Mouse (Mus musculus) urinary bladder, postnatal 14 days (tissue): ENCODE data around the gene Snx32.

ENCODE experiments used
- DNase-seq: peaks from one replicate; pipeline ENCODE4 v3.0.0; 2021; ENCODE audit warnings: low spot score

Snx32 gene

DNA sequence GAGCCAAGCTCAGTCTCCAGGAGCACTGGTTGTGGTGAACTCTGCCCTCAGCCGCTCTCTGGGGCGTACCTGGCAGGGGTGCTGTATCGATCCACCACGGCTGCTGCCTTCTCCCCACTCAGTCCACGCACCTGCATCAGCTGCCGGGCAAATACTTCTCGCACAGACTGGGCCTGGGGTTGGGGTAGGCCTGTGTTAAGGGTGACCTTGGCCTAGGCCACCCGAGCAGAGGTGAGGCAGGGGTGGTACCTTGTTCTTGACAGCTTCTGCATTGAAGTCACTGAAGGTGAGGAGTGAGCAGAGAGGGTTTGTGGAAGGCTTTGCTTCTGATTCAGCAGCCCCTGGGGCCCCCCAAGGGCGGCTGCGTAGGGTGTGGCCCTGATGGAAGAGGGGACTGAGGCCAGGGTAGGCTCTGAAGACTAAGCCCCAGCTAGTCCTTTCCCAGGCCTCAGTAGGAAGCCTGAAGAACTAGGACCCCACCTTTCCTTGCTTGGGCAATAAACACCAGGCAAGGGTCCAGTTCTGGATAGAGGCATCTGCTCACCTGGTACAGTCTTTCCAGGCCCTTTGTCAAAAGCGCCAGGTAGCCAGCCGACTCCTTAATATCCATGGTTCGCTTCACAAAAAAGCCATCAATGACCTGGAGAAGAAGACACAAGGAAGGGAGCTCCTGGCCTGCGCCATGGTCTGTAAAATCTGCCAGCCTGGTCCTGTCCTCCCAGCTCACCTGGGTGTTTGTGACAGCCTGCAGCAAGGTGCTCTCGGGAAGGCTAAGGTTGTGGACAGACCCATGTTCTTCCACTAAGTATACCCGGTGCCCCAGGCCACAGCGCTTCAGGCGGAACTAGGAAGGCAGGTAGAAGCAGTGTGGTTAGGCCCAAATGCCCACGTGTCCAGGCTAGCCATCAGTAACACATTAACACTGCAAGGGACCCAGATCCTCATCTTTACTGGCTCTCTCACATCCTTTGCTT, 26.7 kb downstream of the Snx32 start:
- no peak for DNase-seq

DNA sequence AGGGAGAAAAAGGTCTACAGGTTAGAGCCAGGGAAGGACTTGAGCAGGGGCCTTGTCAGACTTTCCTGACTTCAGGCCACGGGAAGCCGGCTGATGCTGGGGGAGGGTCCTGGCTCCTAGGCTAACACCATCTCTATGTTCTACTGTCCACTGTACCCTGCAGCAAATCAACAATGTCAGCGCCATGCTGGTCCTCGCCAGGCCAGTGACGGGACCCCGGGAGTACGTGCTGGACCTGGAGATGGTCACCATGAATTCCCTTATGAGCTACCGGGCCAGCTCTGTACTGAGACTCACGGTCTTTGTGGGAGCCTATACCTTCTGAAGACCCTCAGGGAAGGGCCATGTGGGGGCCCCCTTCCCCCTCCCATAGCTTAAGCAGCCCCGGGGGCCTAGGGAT, 28.9 kb downstream of the Snx32 start:
- no peak for DNase-seq

GRCm38 (mm10) chr19:5480016-5480415, 30.3 kb downstream of the Snx32 start:
- DNase-seq: no peak

DNA sequence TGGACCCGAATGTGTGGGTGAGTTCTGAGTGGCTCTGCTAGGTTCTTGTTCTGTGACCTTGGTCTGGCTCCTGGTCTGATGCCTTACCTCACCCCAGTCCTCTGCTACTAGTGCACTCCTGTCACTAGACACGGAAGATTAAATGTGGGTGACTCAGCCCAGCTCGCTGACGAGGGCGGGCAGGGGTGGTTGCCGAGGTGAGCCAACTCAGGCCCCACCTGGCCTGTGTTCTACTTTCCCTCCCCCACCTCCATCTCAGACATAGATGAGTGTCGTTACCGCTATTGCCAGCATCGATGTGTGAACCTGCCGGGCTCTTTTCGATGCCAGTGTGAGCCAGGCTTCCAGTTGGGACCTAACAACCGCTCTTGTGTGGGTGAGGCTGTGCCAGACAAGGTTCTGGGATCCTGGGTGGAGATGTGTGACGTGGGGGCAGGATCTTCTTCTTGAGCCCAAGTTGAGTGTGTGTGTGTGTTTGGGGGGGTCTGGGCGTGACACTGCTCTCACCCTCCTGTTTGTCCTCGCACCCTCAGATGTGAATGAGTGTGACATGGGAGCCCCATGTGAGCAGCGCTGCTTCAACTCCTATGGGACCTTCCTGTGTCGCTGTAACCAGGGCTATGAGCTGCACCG, 32.6 kb downstream of the Snx32 start:
- DNase-seq: no peak

- DNase-seq: no peak
These were observed 33.2 kb downstream of the Snx32 start for GRCm38 (mm10) chr19:5477004-5477667.

- DNase-seq: no peak
These were observed 35.1 kb downstream of the Snx32 start for GRCm38 (mm10) chr19:5475069-5475714.

- DNase-seq: peak; percentile 49
These were observed 35.9 kb downstream of the Snx32 start for GRCm38 (mm10) chr19:5474281-5475068.

DNA sequence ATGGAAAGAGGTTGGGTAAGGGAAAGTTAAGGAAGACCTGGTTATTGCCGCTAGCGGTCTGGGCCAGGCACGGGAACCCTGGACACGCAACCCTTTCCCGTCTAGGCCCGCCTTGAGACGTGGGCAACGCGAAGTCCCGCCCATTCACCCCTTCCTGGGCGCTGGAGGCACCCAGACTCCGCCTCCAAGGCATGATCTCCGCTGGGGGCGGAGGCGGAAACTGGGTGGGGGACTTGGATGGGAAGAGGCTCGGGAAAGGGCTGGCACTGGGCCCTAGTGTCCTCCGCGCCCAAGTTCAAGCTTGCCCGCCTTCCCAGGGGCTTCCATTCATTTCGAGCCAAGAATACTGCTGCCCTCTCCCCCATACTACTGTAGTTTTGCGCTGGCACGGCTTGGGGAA, 36.6 kb downstream of the Snx32 start, which contains the start of gene Efemp2:
Gene Efemp2 (plus strand): TSS at position 235 of the 400 bp plus-strand sequence.
- DNase-seq: peak; percentile 89

GRCm38 (mm10) chr19:5472857-5473256, 37.5 kb downstream of the Snx32 start:
- no peak for DNase-seq

DNA sequence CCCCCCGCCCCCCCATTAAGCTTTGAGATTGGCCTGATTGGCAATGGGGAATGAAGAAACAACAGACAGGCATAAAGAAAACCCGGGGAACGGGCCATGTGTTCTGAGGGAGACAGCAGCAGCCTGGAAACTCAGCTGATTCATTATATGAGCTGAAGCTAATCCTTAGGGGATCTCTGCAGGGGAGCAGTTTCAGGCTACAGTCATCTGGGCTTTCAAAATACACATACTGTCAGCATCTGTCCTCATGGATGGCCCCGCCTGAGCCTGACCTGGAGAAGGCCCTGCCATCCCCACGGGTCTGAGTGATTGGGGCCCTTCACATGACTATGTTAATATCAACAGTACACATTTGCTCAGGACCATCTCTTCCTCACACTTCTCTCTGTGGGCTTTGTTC, 38.5 kb downstream of the Snx32 start:
- no peak for DNase-seq

DNA sequence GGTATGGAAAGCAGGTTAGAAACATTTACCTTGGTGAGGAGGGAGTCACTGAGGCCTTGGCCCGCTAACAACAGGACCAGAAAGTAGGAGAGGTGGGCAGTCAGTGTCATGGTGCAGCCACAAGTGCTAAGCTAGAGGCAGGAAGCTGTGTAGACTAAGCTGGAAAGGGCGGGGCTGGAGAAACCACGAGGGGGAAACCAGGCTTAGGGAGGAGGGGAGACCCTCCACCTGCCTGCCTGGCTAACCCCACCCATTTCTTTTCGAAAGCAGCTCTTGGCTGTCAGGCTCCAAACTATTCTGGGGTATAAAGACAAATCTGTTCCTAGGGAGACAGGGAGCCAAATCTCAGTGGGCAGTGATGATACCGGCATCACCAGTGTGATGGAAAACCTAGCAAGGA, 42.0 kb downstream of the Snx32 start, which contains the start of gene Ctsw:
Gene Ctsw (minus strand): TSS at position 134 of the 400 bp plus-strand sequence.
- DNase-seq: no peak

DNA sequence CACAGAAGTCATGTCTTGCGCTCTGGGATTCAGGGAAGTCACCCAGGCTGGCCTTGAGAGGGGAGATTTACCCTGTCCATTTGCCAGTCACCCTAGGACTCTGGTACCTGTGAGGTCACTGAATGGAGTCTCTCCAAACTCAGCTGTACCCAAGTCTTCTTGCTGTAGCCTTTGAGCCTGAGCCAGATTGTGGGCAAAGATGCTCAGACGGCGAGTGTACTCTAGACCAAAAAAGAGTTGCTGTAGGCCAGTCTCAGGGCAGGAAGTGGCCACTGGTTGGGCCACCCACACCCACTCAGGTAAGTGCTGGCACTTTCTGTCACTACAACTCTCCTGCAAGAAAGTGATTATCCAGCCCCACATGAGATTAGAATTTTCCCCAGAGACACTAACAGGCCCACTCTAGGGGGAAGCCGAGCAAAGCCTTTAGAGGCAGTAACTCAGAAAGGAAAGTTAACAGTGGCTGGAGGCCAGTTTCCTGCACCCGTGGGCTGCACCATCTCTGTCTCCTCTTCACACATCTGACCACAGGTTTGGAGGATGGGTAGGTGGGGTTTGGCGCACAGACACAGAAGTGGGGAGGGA, 43.3 kb downstream of the Snx32 start:
- DNase-seq: no peak

- no peak for DNase-seq
These were observed 45.3 kb downstream of the Snx32 start for GRCm38 (mm10) chr19:5465037-5465436.

GRCm38 (mm10) chr19:5463791-5464562, 46.4 kb downstream of the Snx32 start:
- DNase-seq: peak; percentile 42

GRCm38 (mm10) chr19:5463212-5463611, 47.1 kb downstream of the Snx32 start:
- no peak for DNase-seq

DNA sequence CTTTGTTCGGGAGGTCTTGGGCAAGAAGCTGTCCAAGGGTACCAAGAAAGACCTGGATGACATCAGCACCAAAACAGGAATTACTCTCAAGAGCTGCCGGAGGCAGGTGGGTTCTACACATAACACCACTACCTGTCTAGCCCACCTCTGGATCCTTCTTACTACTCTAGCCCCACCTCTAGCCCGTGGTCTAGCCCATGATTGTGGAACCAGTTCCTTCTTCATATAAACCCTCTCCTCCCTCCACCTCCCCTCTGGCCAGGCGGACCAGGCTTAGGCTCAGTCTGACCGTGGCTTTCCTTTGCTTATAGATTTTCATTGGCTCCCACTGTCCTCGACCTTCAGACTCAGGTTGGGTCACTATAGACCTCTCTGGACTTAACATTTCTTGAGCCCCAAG, 48.9 kb downstream of the Snx32 start:
- no peak for DNase-seq

DNA sequence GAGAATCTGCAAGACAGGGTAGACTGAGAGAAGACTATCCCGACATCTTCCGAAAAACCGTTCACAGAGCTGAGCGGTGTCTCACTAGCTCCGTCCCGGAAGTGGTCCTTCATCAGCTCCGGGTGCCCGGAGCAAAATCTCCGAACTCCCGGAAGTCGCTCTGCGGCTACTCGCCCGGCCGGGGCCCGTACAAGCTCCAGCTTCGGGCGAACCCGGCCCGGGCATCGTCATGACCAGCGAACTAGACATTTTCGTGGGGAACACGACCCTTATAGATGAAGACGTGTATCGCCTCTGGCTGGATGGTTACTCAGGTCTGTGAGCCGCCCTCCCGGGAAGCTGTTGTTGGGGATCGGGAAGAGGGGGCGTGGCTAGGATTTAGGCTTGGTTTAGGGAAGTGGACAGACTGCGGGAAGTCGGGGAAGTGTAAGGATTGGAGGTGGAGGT, 49.9 kb downstream of the Snx32 start, which contains the start of gene Fibp:
Gene Fibp (plus strand): TSS at position 151 of the 447 bp plus-strand sequence.
- DNase-seq: peak; percentile 91

DNA sequence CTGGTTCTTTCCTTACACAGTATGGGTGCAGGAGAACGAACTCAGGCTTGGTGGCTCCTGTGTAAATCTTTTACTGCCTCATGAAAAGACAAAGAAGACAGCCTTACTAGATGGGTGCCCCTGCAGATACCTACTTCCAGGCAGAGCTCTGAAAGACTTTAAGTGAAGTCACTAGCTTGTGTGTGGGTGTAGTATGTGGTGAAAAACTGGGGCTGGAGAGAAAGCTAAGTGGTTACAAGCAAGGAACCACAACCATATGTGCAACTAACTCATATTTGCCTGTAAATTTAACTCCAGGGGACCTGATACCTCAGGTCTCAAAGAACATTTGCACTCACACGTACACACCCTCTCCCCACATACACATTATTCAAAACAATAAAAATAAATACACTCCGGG, 50.4 kb downstream of the Snx32 start:
- DNase-seq: no peak

DNA sequence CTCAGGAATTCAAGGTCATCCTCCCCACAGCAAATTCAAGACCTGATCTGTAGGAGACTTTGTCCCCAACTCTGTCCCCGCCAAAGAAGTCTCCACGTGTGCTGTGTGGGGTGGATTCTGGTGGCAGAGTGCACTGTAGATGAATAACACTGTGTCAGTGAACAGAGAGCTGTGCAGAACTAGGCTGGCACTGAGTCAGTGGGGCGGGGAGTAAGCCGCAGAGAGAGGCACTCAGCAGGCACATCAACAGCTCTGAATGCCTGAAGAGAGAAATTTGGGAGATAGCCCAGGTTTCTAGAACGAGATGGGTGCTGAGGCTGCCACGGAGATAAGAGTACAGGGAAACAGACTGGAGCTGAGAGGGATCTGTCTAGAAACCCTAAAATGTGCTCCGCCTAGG, 51.3 kb downstream of the Snx32 start:
- DNase-seq: no peak
